Mouse (Mus musculus): Measurements from ENCODE around the gene Erf.

The Erf gene

GRCm38 (mm10) chr7:25281166-25281733 is 30.7 kb upstream of the Erf start:
- DNase-seq (ENCODE audit: extremely low spot score, low read depth, low spot score) = no peak

- no peak for DNase-seq (ENCODE audit: extremely low spot score, low read depth, low spot score)
Observed at GRCm38 (mm10) chr7:25279861-25280791, 29.6 kb upstream of the Erf start.

- no peak for DNase-seq (ENCODE audit: extremely low spot score, low read depth, low spot score)
Observed at GRCm38 (mm10) chr7:25279076-25279860, 28.7 kb upstream of the Erf start.

GRCm38 (mm10) chr7:25278341-25279075 is 27.9 kb upstream of the Erf start:
- DNase-seq (ENCODE audit: extremely low spot score, low read depth, low spot score) = no peak

GRCm38 (mm10) chr7:25277998-25278340 is 27.4 kb upstream of the Erf start:
- no peak for DNase-seq (ENCODE audit: extremely low spot score, low read depth, low spot score)

- no peak for DNase-seq (ENCODE audit: extremely low spot score, low read depth, low spot score)
Observed at GRCm38 (mm10) chr7:25277405-25277804, 26.8 kb upstream of the Erf start.

GRCm38 (mm10) chr7:25275555-25276298 is 25.2 kb upstream of the Erf start:
- no peak for DNase-seq (ENCODE audit: extremely low spot score, low read depth, low spot score)

GRCm38 (mm10) chr7:25274996-25275395 is 24.4 kb upstream of the Erf start:
- DNase-seq (ENCODE audit: extremely low spot score, low read depth, low spot score) = no peak

GRCm38 (mm10) chr7:25274571-25274970 is 24.0 kb upstream of the Erf start:
- no peak for DNase-seq (ENCODE audit: extremely low spot score, low read depth, low spot score)

- no peak for DNase-seq (ENCODE audit: extremely low spot score, low read depth, low spot score)
Observed at GRCm38 (mm10) chr7:25273259-25274241, 23.0 kb upstream of the Erf start.

GRCm38 (mm10) chr7:25272445-25273258 is 22.1 kb upstream of the Erf start:
- DNase-seq (ENCODE audit: extremely low spot score, low read depth, low spot score) = no peak

- DNase-seq (ENCODE audit: extremely low spot score, low read depth, low spot score) = no peak
Observed at GRCm38 (mm10) chr7:25271651-25272444, 21.3 kb upstream of the Erf start.

- DNase-seq (ENCODE audit: extremely low spot score, low read depth, low spot score) = no peak
Observed at GRCm38 (mm10) chr7:25270652-25271633, 20.4 kb upstream of the Erf start.

GRCm38 (mm10) chr7:25269545-25270271 is 19.1 kb upstream of the Erf start:
- DNase-seq (ENCODE audit: extremely low spot score, low read depth, low spot score) = no peak

- DNase-seq (ENCODE audit: extremely low spot score, low read depth, low spot score) = no peak
Observed at GRCm38 (mm10) chr7:25269029-25269428, 18.5 kb upstream of the Erf start.

- no peak for DNase-seq (ENCODE audit: extremely low spot score, low read depth, low spot score)
Observed at GRCm38 (mm10) chr7:25268588-25268987, 18.0 kb upstream of the Erf start.
